Mouse (Mus musculus) E14TG2a.4 (cell line): ENCODE measurements around the gene Camk2d.

ENCODE experiments used
- H3K27me3 ChIP-seq: 2 replicates; pipeline ENCODE4 v1.6.1; 2014; ENCODE audit warnings: low read length, control low read depth; ENCODE audit not compliant: insufficient read depth
- H3K36me3 ChIP-seq: 2 replicates; pipeline ENCODE4 v1.6.1; 2014; ENCODE audit warnings: low read length, control low read depth; ENCODE audit not compliant: insufficient read depth
- H3K4me1 ChIP-seq: replicated peaks from 2 replicates; pipeline ENCODE4 v1.6.1; 2014; ENCODE audit warnings: low read depth, low read length, control low read depth
- H3K4me3 ChIP-seq: replicated peaks from 2 replicates; pipeline ENCODE4 v1.5.1; 2014; ENCODE audit warnings: mild to moderate bottlenecking, low read length
- H3K9me3 ChIP-seq: 2 replicates; pipeline ENCODE4 v1.6.1; 2014; ENCODE audit warnings: low read length, control low read depth
- CTCF ChIP-seq: conservative IDR thresholded peaks from 2 replicates; pipeline ENCODE4 v1.5.1; 2014; ENCODE audit warnings: low read length
- NANOG ChIP-seq: IDR thresholded peaks from 2 replicates; pipeline ENCODE4 v1.6.1; 2014; ENCODE audit warnings: borderline replicate concordance, low read length, mixed read lengths
- POU5F1 ChIP-seq: IDR thresholded peaks from 2 replicates; pipeline ENCODE4 v1.6.1; 2014; ENCODE audit warnings: low read length, borderline replicate concordance

The Camk2d gene

DNA sequence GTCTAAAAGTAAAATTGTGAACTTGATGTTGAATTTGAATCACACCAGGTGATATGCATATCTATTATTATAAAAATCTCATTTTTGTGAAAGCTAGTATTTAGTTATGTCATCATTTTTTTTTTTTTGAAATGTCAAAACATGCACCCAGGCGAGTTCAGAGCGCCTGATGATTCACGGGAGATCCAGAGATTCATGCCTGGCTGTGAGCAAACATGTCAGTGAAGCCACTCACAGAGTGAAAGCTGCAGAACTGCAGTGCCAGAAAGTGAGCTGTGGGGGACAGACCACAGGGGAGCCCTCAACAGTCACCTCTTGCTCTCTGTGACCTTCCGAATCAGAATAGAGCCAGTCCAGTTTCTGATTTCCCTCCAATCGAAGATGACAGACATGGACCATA lies 84.9 kb downstream of the Camk2d start:
- H3K4me1 ChIP-seq = no peaks in the 10 kb centered on the region
- no peak overlapping the region for H3K4me3 ChIP-seq
- H3K27me3 ChIP-seq = no peaks in the 10 kb centered on the region
- H3K36me3 ChIP-seq = no peaks in the 10 kb centered on the region
- TF ChIP-seq POU5F1 (no peak), CTCF (no peak), NANOG (no peak)
- no peaks in the 10 kb centered on the region for H3K9me3 ChIP-seq

DNA sequence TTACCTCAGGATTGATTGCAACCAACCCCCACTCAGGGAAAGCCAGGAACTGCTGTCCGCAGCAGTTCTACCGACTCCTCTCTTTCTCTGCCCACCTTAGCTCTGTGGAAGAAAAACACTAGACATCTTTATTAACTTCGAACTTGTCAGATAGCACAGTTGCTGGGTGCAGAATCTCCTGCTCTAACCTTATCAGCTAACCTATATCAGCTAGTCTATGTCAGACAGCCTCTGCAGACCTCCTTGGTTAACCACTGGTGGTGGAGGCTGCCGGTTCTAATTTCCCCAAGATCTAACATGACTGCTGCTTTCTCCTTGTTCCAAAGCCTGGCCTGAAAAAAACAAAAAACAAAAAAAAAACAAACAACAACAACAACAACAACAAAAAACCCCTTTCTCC lies 85.9 kb downstream of the Camk2d start:
- Histone ChIP-seq H3K27me3 (no peaks in the 10 kb centered on the region), H3K9me3 (no peaks in the 10 kb centered on the region), H3K4me3 (no peak overlapping the region), H3K4me1 (no peaks in the 10 kb centered on the region), H3K36me3 (no peaks in the 10 kb centered on the region)
- TF ChIP-seq NANOG = no peak
- no peak for TF ChIP-seq POU5F1
- no peak for TF ChIP-seq CTCF

DNA sequence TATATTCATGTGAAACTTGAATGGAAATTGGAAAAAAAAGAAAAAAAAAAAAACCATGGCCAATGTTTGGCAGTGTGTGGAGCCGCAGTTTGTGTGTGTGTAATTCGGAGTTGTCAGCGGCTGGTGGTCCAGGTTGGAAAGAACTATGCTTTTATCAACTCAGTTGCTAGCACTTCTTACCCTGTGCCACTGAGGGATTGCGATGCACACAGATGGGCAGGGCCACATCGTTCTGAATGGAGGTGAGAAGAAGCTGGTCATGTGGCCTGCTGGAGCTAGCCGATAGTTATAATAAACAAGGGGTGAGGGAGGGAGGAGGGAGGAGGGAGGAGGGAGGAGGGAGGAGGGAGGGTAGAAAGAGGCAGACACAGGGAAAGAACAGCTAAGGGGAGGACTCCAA lies 89.3 kb downstream of the Camk2d start:
- TF ChIP-seq CTCF (no peak), POU5F1 (no peak), NANOG (no peak)
- no peaks in the 10 kb centered on the region for H3K4me1 ChIP-seq
- H3K9me3 ChIP-seq = no peaks in the 10 kb centered on the region
- H3K4me3 ChIP-seq = no peak overlapping the region
- no peaks in the 10 kb centered on the region for H3K27me3 ChIP-seq
- H3K36me3 ChIP-seq = no peaks in the 10 kb centered on the region

DNA sequence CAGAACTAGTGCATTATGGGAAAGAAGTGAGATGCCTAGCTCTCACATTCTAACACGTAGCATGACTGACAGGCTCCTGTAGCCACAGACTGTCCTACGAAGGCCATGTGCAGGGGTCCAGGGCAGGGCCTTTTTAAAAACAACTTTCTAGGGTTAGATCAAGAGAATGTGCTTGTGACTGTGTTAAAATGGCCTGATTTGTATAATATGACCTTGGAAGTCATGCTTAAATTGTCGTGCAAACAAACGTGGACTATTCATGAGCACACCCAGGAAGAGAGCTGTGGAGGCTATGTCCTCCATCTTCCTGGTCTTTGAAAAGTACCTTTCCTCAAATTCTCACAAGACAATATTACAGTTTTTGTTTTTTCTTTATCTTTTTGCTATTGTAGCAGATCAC lies 91.0 kb downstream of the Camk2d start:
- no peak for TF ChIP-seq CTCF
- no peak for TF ChIP-seq NANOG
- TF ChIP-seq POU5F1 = no peak
- no peaks in the 10 kb centered on the region for H3K9me3 ChIP-seq
- H3K4me3 ChIP-seq = no peak overlapping the region
- H3K4me1 ChIP-seq = no peaks in the 10 kb centered on the region
- no peaks in the 10 kb centered on the region for H3K27me3 ChIP-seq
- no peaks in the 10 kb centered on the region for H3K36me3 ChIP-seq

DNA sequence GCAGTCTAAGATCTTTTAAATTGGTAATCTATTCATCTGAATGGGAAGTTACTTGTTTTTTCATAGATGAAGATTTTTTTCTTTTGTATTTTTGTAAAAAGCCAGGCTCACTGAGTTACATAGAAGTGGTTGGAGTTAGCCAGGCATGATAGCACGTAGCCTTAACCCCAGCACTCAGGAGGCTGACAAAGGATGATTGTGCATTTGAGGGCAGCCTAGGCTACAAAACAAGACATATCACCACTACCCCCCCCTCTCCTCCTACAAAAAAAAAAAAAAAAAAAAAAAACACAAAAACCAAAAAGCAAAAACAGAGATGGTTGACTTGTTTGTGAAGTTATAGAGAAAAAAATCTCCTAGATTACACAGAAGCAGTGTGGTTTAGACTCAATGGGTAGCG lies 92.4 kb downstream of the Camk2d start:
- no peak for TF ChIP-seq CTCF
- no peak for TF ChIP-seq POU5F1
- no peak for TF ChIP-seq NANOG
- Histone ChIP-seq H3K4me1 (no peaks in the 10 kb centered on the region), H3K27me3 (no peaks in the 10 kb centered on the region), H3K36me3 (no peaks in the 10 kb centered on the region), H3K9me3 (no peaks in the 10 kb centered on the region), H3K4me3 (no peak overlapping the region)

DNA sequence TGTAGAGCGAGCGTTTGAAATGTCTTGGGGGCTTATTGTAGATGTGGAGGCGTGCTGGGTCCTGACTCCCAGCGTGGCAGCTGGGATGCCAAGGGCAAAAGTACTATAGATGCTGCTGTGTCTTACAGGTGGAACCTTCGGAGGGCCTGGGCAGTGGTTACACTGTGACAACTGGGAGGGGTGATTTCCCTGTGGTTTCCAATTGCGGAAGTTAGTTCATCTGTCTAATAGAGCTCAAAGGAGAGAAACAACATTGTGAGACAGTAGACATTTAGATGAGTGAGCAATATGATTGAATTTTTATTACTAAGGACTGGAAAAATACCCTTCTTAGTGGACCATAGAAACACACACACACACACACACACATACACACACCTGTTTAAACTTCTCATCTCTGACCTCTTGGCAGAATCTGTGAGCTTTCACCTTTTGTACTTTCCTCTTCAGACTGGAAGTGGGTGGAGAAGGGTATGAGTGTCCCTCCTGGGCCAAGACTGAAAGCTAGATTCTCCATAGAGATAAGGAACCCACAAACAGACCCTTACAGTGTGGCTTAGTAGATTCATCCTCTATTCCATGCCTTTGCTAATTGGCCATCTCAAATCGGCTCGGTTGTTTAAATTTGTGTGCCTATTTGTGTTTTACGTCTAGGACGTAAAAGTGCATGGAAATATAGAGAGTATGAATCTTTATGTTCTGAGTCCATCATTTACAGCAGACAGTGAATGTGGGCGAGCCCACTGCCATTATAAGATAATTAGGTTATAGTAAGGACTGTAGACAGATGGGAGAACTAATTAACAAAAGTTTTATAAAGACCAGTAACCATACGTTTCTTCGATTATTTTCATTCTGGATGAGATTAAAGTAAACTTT lies 94.8 kb downstream of the Camk2d start:
- Histone ChIP-seq H3K27me3 (no peaks in the 10 kb centered on the region), H3K4me1 (no peaks in the 10 kb centered on the region), H3K36me3 (no peaks in the 10 kb centered on the region), H3K9me3 (no peaks in the 10 kb centered on the region), H3K4me3 (no peak overlapping the region)
- TF ChIP-seq CTCF (no peak), POU5F1 (no peak), NANOG (no peak)

DNA sequence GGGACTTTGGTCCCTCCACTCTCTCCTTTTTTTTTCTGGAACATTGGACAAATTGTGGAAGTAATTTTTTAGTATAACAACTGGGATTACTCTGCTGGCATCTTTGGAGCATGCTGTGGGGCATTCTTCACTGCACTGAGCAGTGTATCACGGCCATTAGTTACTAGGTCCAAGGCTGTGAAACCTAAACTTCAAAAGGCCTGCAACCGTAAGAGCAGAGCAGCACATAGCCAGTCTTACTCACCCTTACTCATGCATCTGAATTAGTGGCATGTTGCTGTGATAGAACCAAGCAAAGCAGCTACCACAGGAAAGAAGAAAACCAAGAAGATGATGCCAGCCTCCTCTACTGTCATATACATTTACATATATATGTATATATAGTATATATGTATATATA lies 95.5 kb downstream of the Camk2d start:
- H3K27me3 ChIP-seq = no peaks in the 10 kb centered on the region
- no peaks in the 10 kb centered on the region for H3K9me3 ChIP-seq
- TF ChIP-seq CTCF (no peak), POU5F1 (no peak), NANOG (no peak)
- no peaks in the 10 kb centered on the region for H3K4me1 ChIP-seq
- no peak overlapping the region for H3K4me3 ChIP-seq
- no peaks in the 10 kb centered on the region for H3K36me3 ChIP-seq

DNA sequence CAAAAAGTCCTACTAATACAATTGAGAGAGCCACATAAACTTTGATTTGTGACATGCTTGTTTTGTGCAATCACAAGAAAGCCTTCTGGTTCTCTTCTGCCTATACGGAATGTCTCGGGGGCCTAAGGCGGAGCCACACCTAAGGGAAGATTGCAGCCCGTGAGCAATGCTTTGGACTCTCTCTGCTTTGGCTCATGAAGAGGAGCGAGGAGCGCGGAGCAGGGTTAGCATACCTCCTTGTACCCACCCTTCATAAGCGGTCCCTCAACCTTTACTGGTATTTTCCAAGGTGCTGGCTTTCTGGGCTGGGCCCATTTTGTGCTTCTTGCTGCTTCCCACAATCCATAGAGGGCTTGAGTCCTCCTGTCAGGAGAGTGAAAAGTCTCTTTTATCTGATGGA lies 96.7 kb downstream of the Camk2d start:
- Histone ChIP-seq H3K4me3 (no peak overlapping the region), H3K9me3 (no peaks in the 10 kb centered on the region), H3K36me3 (no peaks in the 10 kb centered on the region), H3K27me3 (no peaks in the 10 kb centered on the region), H3K4me1 (no peaks in the 10 kb centered on the region)
- TF ChIP-seq POU5F1 (no peak), CTCF (no peak), NANOG (no peak)

DNA sequence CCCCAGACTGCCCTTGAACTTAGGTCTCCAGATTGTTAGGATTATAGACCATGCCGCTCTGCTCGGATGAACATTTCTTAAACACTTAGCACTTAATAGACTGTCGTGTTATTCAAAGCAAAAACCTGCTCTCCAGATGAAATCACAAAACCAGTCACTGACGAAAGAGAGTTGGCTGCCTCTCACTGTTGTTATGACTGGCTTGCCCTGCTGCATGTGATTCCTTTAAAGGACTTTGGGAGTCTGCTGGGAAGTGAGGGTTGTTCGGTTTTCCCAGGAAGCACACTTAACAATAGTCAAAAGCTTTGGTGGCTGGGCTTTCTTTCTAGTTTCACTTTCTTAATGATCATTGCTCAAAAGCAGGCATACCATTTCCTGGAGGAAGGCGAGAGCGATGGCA lies 97.2 kb downstream of the Camk2d start:
- H3K36me3 ChIP-seq = no peaks in the 10 kb centered on the region
- no peak for TF ChIP-seq POU5F1
- no peak for TF ChIP-seq CTCF
- no peaks in the 10 kb centered on the region for H3K4me1 ChIP-seq
- no peaks in the 10 kb centered on the region for H3K27me3 ChIP-seq
- H3K9me3 ChIP-seq = no peaks in the 10 kb centered on the region
- no peak overlapping the region for H3K4me3 ChIP-seq
